9 mouse cellular contexts compared by ENCODE assay signal in the genomic region with DNA sequence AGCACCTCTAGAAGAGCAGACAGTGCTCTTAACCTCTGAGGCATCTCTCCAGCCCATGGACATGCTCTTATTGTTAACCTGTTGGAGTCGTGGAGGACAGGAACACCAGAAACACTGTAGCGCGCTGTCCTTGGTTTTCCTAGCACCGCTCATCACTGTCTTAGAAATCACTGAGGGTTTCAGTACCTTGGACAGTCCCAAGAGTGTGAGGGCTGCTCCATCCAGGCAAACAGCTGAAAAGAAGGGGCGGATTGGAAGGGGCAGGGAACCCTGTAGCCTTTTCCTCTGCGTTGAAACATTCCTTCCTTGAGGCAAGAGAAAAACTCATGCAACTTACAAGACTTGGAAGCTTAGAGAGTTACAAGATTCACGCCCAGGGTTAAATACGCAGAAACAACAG.
DNase-seq lines count a peak whose midpoint lies in the region; ATAC-seq lines count a peak whose summit lies in the region.
"Had no signal": no experiment of that assay in that cellular context is flagged by ENCODE, and none has a peak within 500 bp of the region (broad histone marks: within the 10 kb centered on the region; RNA-seq: fewer than 3 reads in every experiment).

No protein-coding gene starts in this region.

- no peak for ATAC-seq in CD4-positive, CD25-positive, alpha-beta regulatory T cell, adult 4 months

- peak; percentile 43 for DNase-seq in adrenal gland, postnatal 10 days
- DNase-seq in adrenal gland, adult 18-20 months (ENCODE audit: low spot score in 2 of 2) = no peak
- DNase-seq in kidney, postnatal 36 days = peak; percentile 17 to 37
- no peak for DNase-seq in kidney, adult 8-10 months
- peak; percentile 83 for DNase-seq in embryo, embryonic 10.5 days (ENCODE audit: low spot score)
- peak; percentile 72 for DNase-seq in retina, embryonic 14.5 days (ENCODE audit: low spot score)
- DNase-seq in cerebellum, adult 9-11 months = no peak
- DNase-seq: cerebellum, postnatal 25 days had no signal

Comparison
In these comparisons a context has a peak if more than half of its experiments do, and no peak if none do; other contexts are left out.
1. DNase-seq: peak in adrenal gland, postnatal 10 days (single experiment), kidney, postnatal 36 days (2 of 2), embryo, embryonic 10.5 days (single experiment) and retina, embryonic 14.5 days (single experiment); none in adrenal gland, adult 18-20 months (0 of 2), kidney, adult 8-10 months (0 of 2) and cerebellum, adult 9-11 months (single experiment).